Mouse (Mus musculus) neural tube, embryonic 15.5 days (tissue): ENCODE measurements around the gene Hes3. TPM values are rescaled to one million over a fixed set of nuclear protein-coding genes. Genes with fewer than 3 reads are reported as not detected.

ENCODE experiments used
- ATAC-seq: fragments of 200-750 bp; cut with Nextera tagmentation; 2 replicates; pipeline ENCODE4 v1.8.0; 2017; ENCODE audit warnings: mild to moderate bottlenecking, moderate TSS enrichment, moderate library complexity; ENCODE audit not compliant: low FRiP score
- H3K27ac ChIP-seq: fragments of 300-500 bp; sonication (generic); replicated peaks from 2 replicates; pipeline ENCODE4 v1.5.1; 2015; ENCODE audit warnings: mild to moderate bottlenecking, inconsistent platforms
- H3K27me3 ChIP-seq: fragments of 300-500 bp; sonication (generic); replicated peaks from 2 replicates; pipeline ENCODE4 v1.6.1; 2015; ENCODE audit warnings: inconsistent platforms
- H3K36me3 ChIP-seq: fragments of 300-500 bp; sonication (generic); 2 replicates; pipeline ENCODE4 v1.6.1; 2015; ENCODE audit warnings: inconsistent platforms
- H3K4me1 ChIP-seq: fragments of 300-500 bp; sonication (generic); 2 replicates; pipeline ENCODE4 v1.6.1; 2015; ENCODE audit warnings: inconsistent platforms
- H3K4me2 ChIP-seq: fragments of 300-500 bp; sonication (generic); 2 replicates; pipeline ENCODE4 v1.6.1; 2015; ENCODE audit warnings: inconsistent platforms, mild to moderate bottlenecking, moderate library complexity
- H3K4me3 ChIP-seq: fragments of 300-500 bp; sonication (generic); replicated peaks from 2 replicates; pipeline ENCODE4 v1.5.1; 2015; ENCODE audit warnings: mild to moderate bottlenecking, inconsistent platforms
- H3K9ac ChIP-seq: fragments of 300-500 bp; sonication (generic); replicated peaks from 2 replicates; pipeline ENCODE4 v1.6.1; 2015; ENCODE audit warnings: mild to moderate bottlenecking, inconsistent platforms
- H3K9me3 ChIP-seq: fragments of 300-500 bp; sonication (generic); replicated peaks from 2 replicates; pipeline ENCODE4 v1.6.1; 2016; ENCODE audit warnings: inconsistent platforms
- WGBS: fragments of 180-500 bp; shearing (Covaris S2); methylation state at CpG from one replicate; pipeline ENCODE4 v1.1.7; 2015; ENCODE audit warnings: mixed read lengths; 5-methylcytosine and 5-hydroxymethylcytosine counted together
- polyA plus RNA-seq: library from polyadenylated mRNA; unstranded; fragments of >200 nt; fragmentation: Nextera tagmentation; extraction: Ambion mirVana; gene quantifications from 2 replicates; pipeline ENCODE4 v1.2.1, GENCODE M21; 2015

Gene Hes3
- polyA plus RNA-seq, 1 experiment from 2014 or later, result 0.29 TPM

DNA sequence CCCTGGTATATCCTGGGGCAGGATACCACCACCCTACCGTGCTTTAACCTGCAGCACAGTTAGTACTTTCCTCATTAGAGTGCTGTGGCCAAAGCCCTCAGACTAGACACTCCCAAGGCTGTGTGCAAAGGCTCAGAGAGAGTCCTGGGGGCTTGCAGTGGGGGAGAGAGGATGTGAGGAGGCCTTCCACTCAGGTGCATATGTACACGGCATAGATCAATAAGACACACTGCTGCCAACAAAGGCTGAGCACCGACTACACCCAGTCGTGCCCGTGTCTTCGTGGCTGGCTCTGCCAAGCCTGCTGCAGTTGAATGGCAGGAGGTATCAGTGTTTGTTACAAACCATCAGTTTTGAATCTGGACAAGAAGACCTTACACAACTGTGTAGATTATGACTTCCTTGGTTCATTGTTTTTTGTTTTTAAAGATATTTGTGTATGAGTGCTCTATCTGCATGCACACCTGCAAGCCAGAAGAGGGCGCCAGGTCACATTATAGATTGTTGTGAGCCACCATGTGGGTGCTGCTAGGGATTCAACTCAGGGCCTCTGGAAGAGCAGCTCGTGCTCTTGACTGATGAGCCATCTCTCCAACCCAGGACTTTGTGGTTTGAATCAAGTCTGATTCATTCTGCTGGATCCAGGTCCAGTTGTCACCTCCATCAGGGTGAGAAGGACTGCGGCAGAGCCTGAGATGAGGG is 26.4 kb downstream of the Hes3 start:
- 92% methylated on average over 9 of the region's 9 CpGs for WGBS
- Histone ChIP-seq H3K4me3 (no peak overlapping the region), H3K9me3 (no peaks in the 10 kb centered on the region), H3K4me2 (no peak overlapping the region), H3K27me3 (no peaks in the 10 kb centered on the region; the same call in 1 of the 2 replicates), H3K4me1 (peaks cover 32% of the 10 kb centered on the region), H3K9ac (no peak overlapping the region), H3K36me3 (0 out of 2 replicates have a peak, but pooled peaks cover 18% of the 10 kb centered on the region), H3K27ac (no peak overlapping the region)
- ATAC-seq, result no peak

GRCm38 (mm10) chr4:152264177-152264530 is 27.3 kb downstream of the Hes3 start:
- WGBS, result 67% methylated on average over 4 of the region's 4 CpGs
- Histone ChIP-seq H3K9me3 (no peaks in the 10 kb centered on the region), H3K4me1 (peaks cover 32% of the 10 kb centered on the region), H3K27me3 (no peaks in the 10 kb centered on the region; the same call in 1 of the 2 replicates), H3K4me2 (no peak overlapping the region), H3K4me3 (no peak overlapping the region), H3K27ac (no peak overlapping the region; the same call in 1 of the 2 replicates), H3K9ac (no peak overlapping the region), H3K36me3 (0 out of 2 replicates have a peak, but pooled peaks cover 23% of the 10 kb centered on the region)
- no peak for ATAC-seq

DNA sequence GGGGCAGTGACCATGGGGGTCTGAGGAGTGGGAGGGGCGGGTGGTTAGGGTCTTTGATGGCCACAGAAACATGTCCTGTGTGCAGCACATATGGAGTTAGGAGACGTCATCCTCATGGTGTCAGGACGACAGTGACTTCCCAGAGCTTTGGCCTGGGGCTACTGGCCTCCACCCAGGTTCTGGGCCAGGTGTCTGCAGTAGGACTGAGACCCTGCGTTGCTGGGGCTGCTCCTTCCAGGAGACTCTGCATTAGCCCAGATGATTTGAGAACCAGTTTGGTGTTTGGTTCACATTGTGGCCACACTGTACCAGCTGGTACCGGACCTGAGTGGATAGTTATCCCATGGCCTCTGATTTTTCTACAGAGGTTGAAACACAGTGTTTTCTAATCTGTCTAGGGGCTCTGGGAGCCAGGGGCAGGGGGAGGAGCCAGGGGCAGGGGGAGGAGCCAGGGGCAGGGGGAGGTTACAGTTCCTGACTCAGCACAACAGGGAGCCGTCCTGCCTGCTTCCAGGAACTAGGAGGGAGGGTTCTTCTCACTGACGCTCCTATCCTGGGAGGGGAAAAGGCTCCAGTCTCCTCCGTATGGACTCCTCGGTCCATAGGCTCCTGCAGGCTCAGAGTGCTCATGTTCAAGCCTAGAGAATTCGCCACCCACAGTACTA is 27.8 kb downstream of the Hes3 start:
- no peak for ATAC-seq
- peaks cover 32% of the 10 kb centered on the region for H3K4me1 ChIP-seq

DNA sequence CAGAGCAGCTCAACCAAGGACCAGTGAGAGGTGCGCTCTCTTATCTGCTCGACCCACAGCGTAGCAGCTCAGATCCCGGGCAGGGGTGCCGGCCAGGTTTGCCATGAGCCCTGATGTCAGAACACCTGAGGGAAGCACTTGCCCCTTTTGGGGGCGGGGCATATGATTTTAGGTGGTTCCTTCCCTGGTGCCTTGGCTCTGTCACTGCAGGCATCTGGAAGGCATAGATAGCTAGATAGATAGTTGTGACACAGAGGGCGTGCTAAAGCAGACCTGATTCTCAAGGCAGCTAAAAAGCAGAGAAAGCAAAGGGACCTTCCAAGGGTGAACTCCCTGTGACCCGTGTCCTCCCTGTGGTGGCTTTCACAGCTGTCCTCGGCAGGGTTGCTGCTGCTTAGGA is 28.4 kb downstream of the Hes3 start:
- Histone ChIP-seq H3K4me1 (peaks cover 30% of the 10 kb centered on the region), H3K36me3 (0 out of 2 replicates have a peak, but pooled peaks cover 23% of the 10 kb centered on the region), H3K9me3 (no peaks in the 10 kb centered on the region), H3K4me3 (no peak overlapping the region), H3K9ac (no peak overlapping the region), H3K4me2 (no peak overlapping the region), H3K27me3 (no peaks in the 10 kb centered on the region), H3K27ac (no peak overlapping the region)
- WGBS, result 63% methylated on average over 9 of the region's 9 CpGs
- ATAC-seq, result no peak

More for the DNA sequence above, 27.8 kb downstream of the Hes3 start:
- Histone ChIP-seq H3K4me3 (no peak overlapping the region), H3K9ac (no peak overlapping the region), H3K9me3 (no peaks in the 10 kb centered on the region), H3K27me3 (no peaks in the 10 kb centered on the region; the same call in 1 of the 2 replicates), H3K36me3 (0 out of 2 replicates have a peak, but pooled peaks cover 23% of the 10 kb centered on the region), H3K4me2 (no peak overlapping the region), H3K27ac (no peak overlapping the region; the same call in 1 of the 2 replicates)
- WGBS, result 41% methylated on average over 10 of the region's 10 CpGs

DNA sequence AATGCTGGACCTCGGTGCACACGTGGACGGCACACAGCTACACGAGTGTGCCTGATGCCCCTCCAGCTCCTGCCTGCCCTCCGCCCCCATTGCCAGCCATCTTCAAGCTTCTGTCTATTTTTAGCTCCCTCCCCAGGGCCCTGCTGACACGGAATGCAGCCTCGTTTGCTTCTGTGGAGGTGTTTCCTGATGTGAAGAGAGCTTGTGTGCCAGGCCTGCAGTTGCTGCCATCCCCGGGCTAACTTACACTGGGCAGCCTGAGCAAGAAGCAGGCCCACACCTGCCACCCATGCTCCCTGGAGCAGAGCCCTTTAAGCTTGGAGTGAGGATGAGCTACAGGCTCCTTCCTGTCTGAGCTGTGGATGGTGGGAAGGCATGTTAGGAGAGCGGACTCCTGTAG is 29.3 kb downstream of the Hes3 start:
- Histone ChIP-seq H3K27me3 (no peaks in the 10 kb centered on the region), H3K36me3 (0 out of 2 replicates have a peak, but pooled peaks cover 23% of the 10 kb centered on the region), H3K4me1 (peaks cover 25% of the 10 kb centered on the region), H3K4me2 (no peak overlapping the region), H3K9ac (no peak overlapping the region), H3K4me3 (no peak overlapping the region), H3K9me3 (no peaks in the 10 kb centered on the region), H3K27ac (no peak overlapping the region)
- WGBS, result 74% methylated on average over 9 of the region's 9 CpGs
- no peak for ATAC-seq

DNA sequence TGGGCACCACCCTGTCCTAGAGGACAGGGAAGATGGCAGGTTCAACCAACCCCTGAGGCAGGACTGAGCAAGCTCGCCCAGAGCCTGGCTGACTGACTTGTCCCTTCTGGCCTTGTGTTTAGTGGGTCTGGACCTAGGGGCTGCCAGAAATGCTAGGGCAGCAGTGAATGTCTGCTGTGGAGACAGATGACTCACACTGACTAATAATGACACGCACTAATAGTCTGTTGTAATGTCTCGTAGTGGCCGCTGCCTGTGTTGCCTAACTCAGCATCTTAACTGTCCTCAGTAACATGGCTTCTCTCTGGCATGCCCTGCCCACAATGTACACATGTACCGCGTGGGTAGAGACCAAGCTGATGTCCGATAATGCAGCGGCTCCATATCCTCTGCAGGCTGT is 31.0 kb downstream of the Hes3 start:
- Histone ChIP-seq H3K4me1 (peaks cover 21% of the 10 kb centered on the region), H3K9ac (no peak overlapping the region), H3K27me3 (no peaks in the 10 kb centered on the region), H3K4me3 (no peak overlapping the region), H3K9me3 (no peaks in the 10 kb centered on the region), H3K27ac (no peak overlapping the region), H3K36me3 (peaks cover 32% of the 10 kb centered on the region; the same call in 1 of the 2 replicates), H3K4me2 (no peak overlapping the region)
- WGBS, result 91% methylated on average over 8 of the region's 8 CpGs
- ATAC-seq, result no peak

DNA sequence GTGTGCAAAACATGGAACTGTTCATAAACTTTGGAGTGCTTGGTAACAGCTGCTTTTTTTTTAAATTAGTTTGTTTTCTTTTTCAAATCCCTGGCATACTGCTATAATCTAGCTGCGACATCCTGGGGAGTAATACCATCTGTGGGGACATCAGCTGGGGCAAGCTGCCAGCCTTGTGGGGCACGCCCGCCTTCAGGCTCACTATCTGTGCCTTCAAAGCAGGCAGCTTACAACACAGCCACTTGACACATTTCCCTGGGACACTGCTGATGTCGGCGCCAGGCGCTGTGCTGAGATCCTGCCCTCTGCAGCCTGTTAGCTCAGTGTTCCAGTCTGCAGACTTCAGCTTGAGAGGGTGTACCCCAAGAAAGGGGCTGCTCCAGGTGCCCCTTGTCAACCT is 34.4 kb downstream of the Hes3 start:
- 55% methylated on average over 6 of the region's 6 CpGs for WGBS
- H3K9ac ChIP-seq, result no peak overlapping the region
- H3K9me3 ChIP-seq, result no peaks in the 10 kb centered on the region
- no peak overlapping the region for H3K4me3 ChIP-seq
- H3K27me3 ChIP-seq, result no peaks in the 10 kb centered on the region
- peaks cover 26% of the 10 kb centered on the region; the same call in 1 of the 2 replicates for H3K36me3 ChIP-seq
- H3K27ac ChIP-seq, result no peak overlapping the region
- no peak for ATAC-seq
- H3K4me1 ChIP-seq, result peaks cover 10% of the 10 kb centered on the region; the same call in 1 of the 2 replicates
- H3K4me2 ChIP-seq, result no peak overlapping the region

DNA sequence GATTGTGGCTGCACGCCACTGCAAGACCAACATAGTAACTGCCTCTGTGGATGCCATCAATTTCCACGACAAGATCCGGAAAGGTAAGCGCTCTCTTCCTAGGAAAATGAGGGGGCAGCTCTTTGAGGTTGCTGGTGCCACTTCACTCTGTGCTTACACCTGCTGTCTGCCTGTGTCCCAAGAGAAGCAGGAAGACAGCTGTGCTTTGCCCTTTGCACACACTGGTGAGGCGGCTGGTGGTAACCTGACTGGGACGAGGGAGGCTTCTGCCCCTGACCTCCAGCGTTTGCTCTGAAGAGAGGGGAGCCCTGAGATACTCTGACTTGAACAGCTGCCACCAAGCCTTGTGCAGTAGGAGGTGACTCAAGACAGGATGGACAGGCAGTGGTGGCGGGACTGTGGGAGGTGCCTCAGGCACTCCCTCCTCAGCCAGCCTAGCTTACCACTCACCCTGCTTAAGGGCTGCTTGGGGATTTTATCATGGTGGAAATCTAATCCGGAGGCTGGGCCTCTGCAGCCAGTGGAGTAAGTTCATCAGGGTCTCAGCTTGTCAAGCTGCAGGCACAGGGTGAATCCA is 38.2 kb downstream of the Hes3 start:
- Histone ChIP-seq H3K27ac (no peak overlapping the region), H3K4me2 (no peak overlapping the region), H3K36me3 (peaks cover 18% of the 10 kb centered on the region; the same call in 1 of the 2 replicates), H3K9me3 (no peaks in the 10 kb centered on the region), H3K27me3 (no peaks in the 10 kb centered on the region), H3K4me1 (peaks cover 10% of the 10 kb centered on the region; the same call in 1 of the 2 replicates), H3K9ac (no peak overlapping the region), H3K4me3 (no peak overlapping the region)
- 82% methylated on average over 9 of the region's 9 CpGs for WGBS
- ATAC-seq, result no peak

GRCm38 (mm10) chr4:152250615-152251014 is 40.8 kb downstream of the Hes3 start:
- Histone ChIP-seq H3K27me3 (no peaks in the 10 kb centered on the region), H3K9ac (no peak overlapping the region), H3K4me1 (peaks cover 14% of the 10 kb centered on the region), H3K36me3 (peaks cover 11% of the 10 kb centered on the region; the same call in 1 of the 2 replicates), H3K4me2 (no peak overlapping the region), H3K27ac (no peak overlapping the region), H3K9me3 (no peaks in the 10 kb centered on the region), H3K4me3 (no peak overlapping the region)
- whole genome bisulfite sequencing, result 90% methylated on average over 6 of the region's 6 CpGs
- no peak for ATAC-seq

GRCm38 (mm10) chr4:152247195-152247594 is 44.3 kb downstream of the Hes3 start:
- peak overlapping the region; percentile 42 for H3K27ac ChIP-seq
- H3K9me3 ChIP-seq, result no peaks in the 10 kb centered on the region
- H3K36me3 ChIP-seq, result peaks cover 6% of the 10 kb centered on the region
- H3K4me1 ChIP-seq, result peaks cover 25% of the 10 kb centered on the region
- no peaks in the 10 kb centered on the region for H3K27me3 ChIP-seq
- no peak overlapping the region for H3K4me3 ChIP-seq
- no peak overlapping the region for H3K4me2 ChIP-seq
- 87% methylated on average over 3 of the region's 3 CpGs for WGBS
- no peak for ATAC-seq
- H3K9ac ChIP-seq, result no peak overlapping the region

GRCm38 (mm10) chr4:152246011-152246410 is 45.5 kb downstream of the Hes3 start:
- H3K4me3 ChIP-seq, result no peak overlapping the region
- no peaks in the 10 kb centered on the region for H3K27me3 ChIP-seq
- H3K4me2 ChIP-seq, result no peak overlapping the region
- H3K9me3 ChIP-seq, result no peaks in the 10 kb centered on the region
- H3K27ac ChIP-seq, result peak overlapping the region; percentile 42
- peaks cover 25% of the 10 kb centered on the region for H3K4me1 ChIP-seq
- no peak for ATAC-seq
- no peak overlapping the region for H3K9ac ChIP-seq
- WGBS, result 51% methylated on average over 6 of the region's 6 CpGs
- H3K36me3 ChIP-seq, result peaks cover 12% of the 10 kb centered on the region
